Mouse (Mus musculus) cerebellum, postnatal 36 days (tissue): ENCODE data around the gene Sema5a.

ENCODE experiments used
- DNase-seq, 2 experiments: peaks; one replicate each; pipeline ENCODE4 v3.0.0; 2021 to 2022; ENCODE audit warnings: mixed read lengths in 2 of 2

The Sema5a gene

GRCm38 (mm10) chr15:32568181-32568857, 323.7 kb downstream of the Sema5a start:
- peak; percentile 41 to 53 for DNase-seq

- DNase-seq = no peak
These were observed 324.3 kb downstream of the Sema5a start for GRCm38 (mm10) chr15:32568858-32569387.

DNA sequence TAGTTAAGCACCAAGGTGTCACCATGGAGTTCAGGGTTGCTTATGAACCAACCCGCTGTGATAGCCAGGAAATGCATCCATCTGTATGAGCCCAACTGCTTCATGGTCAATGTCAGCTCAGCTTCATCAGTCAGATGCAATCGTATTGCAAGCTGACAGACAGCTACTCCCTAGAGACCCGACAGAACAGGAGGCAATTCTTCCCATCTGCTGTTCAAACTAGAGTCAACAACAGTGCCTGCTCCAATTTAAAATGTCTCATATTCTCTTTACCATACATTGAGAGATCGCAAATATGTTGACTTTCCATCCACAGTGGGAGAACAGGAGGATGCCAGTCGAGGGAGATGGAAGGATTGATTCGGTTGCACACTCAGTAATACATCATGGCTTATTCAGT, 329.7 kb downstream of the Sema5a start:
- no peak for DNase-seq

DNA sequence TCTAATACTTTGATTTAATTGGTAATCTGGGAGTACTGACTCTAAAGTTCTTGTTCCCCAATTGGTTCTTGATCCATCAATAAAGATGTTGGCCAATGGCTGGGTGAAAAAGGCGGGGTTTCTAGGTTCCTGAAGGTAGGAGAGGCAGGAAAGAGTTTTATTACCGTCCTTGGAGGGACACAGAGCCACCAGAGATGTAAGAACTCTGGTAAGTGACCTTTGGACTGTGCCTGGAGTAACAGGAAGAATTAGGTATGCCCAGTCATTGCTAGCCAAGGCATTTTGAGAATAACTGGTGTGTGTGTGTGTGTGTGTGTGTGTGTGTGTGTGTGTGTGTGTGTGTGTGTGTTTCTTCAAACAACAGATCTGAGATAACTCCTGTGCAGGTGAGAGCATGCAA, 330.6 kb downstream of the Sema5a start:
- DNase-seq = no peak

DNA sequence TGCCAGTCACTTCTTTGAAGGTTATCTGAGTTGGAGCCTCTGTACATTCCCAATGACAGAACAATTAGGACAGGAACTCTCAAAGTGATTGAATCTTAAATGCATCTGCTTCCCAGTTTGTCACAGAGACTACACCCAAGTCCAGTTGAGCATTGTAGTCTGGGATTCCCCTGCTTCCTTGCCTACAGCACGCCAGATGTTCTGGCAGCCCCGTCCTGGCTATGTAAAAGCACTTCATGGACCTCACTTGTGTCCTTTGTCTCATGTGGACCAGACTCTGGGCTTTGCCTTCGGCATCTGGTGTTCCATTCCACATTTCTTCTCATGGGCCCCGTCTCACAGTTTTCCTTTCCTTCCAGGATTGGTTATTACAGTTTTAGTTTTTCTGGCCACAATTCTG, 334.7 kb downstream of the Sema5a start:
- no peak for DNase-seq

GRCm38 (mm10) chr15:32590641-32591040, 346.0 kb downstream of the Sema5a start:
- DNase-seq = no peak

GRCm38 (mm10) chr15:32593746-32594145, 349.1 kb downstream of the Sema5a start:
- DNase-seq = no peak

GRCm38 (mm10) chr15:32596574-32596973, 352.0 kb downstream of the Sema5a start:
- no peak for DNase-seq

DNA sequence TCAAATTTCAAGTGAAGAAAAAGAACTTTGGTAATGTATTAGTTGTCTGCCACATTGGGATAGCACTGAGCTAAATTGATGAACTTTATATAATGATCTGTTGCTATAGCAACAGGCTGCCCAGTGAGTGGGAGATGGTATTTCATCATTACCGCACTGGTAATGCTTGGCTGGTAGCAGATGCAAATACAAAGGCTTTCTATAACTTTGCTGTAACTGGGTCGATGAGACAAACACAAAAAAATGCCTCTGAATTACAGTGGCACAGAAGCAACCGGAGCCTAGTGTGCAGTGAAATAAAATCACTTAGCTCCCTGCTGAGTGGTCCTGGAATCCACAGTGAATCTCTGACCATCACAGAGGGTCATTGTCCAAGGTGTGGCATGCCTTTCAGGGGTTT, 352.6 kb downstream of the Sema5a start:
- no peak for DNase-seq

- DNase-seq = peak; percentile 19 to 39
These were observed 362.6 kb downstream of the Sema5a start for GRCm38 (mm10) chr15:32607236-32607635.

DNA sequence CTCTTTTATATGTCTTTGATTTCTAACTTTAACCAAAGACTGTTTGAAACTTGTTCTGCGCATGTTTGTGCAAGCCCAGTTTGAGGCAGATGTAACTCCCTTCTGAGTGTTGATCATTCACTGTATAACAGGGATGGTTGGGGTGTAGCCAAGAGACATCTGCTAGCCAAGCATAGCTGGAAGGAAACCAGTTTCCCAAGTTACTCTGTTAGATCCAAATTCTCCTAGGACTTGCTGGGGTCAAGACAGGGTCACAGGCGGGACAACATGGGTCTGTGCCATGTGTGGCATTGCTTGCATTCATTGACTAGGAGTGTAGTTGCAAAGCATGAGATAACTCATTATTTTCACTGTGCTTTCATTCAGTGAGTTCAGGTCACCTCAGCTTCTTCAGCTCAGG, 366.2 kb downstream of the Sema5a start:
- no peak for DNase-seq

DNA sequence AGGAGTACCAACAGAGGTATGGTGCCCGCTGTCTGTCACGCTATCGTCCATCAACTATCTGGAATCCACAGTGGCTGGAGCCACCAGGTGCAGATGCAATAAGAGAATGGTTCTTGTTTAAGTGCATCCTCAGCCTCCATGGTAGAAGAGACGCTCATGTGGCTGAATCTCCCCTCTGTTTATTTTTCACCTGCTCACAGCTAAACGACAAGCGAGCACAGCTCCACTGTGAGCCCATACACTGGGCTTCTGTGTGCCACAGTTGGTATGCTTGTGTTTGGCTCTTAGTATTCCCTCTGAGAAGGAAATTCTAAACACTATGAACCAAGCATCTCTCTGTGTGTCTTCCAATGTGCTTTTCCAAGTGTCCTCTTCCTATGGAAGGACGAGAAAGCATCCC, 366.6 kb downstream of the Sema5a start:
- no peak for DNase-seq

GRCm38 (mm10) chr15:32613718-32614117, 369.1 kb downstream of the Sema5a start:
- DNase-seq = no peak

DNA sequence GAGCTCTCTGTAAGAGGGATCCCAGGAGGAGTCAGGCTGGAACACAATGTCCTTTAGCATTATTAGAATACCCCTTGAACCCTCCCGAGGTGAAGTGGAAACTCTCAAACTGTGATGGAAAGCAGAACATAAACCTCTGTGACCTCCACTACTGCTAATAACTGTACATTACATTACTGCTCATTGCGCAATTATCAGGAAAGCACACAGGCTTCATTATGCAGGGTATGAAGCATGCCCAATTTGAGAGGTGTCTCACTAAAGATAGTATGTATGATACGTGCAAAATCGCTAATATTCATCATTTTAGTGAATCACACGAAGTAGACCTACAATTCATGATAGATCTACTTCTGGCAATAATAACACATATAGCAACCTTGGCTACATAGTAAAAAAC, 371.2 kb downstream of the Sema5a start:
- no peak for DNase-seq

DNA sequence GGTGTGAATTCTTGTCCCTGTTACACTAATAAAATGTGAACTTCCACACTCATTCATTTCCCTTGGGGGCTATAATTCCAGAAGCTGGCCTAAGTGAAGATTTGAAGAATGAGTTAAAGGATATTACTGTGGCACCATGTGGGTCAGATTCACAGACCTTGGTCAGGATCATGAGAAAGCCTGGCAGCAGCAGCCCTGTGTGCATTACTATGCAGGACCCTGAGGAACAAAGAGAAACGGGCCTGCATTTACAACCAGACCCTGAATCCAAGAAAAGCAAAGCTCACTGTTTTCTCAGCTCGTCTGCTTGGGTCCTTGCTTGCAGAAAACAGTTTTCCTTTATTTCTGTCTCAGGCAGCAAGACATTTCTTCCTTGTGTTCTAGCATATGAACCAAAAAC, 374.6 kb downstream of the Sema5a start:
- DNase-seq = no peak

- peak in 1 of 2 experiments; percentile 39 for DNase-seq
These were observed 378.6 kb downstream of the Sema5a start for GRCm38 (mm10) chr15:32623037-32623739.

GRCm38 (mm10) chr15:32624106-32624505, 379.5 kb downstream of the Sema5a start:
- no peak for DNase-seq

DNA sequence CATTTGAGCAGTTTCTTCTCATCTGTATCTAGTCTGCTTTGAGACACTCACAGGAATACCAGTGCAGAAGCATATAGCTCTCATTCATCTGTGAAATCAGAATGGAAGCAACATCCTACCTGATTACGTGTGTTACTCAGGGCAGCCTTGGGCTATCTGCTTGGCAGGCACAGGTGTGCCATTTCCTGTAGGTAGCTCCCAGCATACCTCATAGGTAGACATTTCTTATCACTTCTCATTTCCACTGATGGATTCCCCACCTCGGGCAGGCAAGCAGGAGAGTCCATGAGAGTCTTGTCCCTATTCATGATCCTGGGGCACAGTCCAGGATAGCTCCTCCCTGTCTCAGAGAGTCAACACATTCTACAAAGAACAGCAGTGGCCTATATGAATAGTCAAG, 381.4 kb downstream of the Sema5a start:
- no peak for DNase-seq

DNA sequence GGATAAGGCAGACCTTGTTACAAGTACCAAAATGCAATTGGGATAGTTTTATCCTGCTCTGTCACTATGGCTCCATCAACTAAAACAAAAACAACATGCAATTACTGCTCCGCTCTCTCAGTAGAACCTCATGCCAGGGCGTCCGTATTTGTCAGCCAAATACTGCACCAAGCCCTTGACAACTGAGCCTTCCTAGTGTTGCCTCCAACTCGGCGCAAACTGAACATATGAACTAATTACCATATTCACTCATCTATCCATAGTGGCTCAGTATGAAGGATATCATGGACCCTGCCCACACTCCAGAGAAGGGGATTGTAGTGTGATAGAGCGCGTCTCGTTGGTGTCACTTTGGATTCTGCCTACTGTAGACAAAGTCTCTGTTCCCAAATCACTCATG, 389.1 kb downstream of the Sema5a start:
- no peak for DNase-seq

DNA sequence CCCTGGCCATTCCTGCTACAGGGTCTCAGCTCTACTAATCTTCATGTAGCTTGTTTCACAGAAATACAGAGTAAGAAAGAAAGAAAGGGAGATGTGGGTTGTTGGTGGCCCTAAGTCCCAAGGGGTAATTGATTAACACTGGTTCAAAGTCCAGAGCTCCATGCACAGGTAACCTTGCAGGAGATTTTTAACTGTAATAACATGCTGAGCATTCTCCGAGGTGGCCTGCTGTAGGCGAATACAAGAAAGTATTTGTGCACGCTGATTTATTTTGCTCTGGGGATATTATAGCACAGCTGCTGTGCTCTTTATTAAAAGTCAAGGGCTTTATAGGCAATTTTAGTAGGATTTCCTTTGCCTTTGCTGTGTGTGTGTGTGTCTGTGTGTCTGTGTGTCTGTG, 393.3 kb downstream of the Sema5a start:
- no peak for DNase-seq

DNA sequence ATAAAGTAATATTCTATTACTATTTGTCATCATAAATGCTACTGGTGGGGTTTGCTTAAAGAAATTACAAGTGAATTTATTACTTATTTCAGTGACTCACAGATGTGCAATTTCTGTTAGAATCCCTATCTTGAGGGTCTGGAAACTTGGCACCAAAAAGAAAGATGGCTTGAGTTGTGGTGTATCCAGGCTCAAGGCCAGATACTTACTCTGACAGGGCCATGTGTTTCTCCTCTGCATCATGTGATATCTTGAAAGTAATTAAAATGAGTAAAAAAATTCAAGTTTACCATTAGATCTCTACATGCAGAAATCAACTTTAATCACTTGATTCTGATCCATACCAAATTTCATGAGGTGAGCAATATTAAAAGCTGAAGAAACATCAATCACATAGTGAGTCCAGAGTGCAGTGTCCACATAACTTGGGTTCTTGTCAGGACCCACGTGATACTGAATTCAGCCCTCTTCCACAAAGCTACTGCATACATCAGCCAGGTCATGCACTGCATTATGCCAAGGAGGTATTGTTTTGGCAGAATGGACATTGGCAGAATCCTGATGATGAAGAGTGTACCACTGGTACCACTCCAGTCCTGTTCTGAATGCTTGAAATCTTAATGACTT, 402.6 kb downstream of the Sema5a start:
- DNase-seq = no peak

DNA sequence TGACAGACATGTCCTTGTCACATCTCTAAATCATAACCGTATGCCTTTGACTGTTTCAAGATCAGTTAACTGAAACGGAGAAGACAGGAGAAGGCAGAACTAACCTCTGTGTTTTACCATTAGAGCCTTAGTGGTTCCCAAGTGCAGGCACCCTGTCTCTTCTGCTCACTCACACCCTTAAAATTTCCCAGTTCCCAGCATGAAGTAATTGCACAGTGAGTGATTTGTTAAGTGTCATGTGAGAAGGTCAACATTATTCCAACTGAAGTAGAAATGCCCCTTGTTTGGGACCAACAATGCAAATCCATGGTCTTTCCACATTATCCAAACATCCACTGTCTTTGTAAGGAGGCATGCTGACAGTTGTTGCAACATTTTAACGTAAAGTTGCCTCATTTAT, 409.4 kb downstream of the Sema5a start:
- DNase-seq = no peak

- DNase-seq = no peak
These were observed 411.4 kb downstream of the Sema5a start for GRCm38 (mm10) chr15:32656017-32656416.

GRCm38 (mm10) chr15:32676446-32676845, 431.8 kb downstream of the Sema5a start:
- DNase-seq = no peak
